Mouse (Mus musculus) cerebellum, adult 8-10 months (tissue): ENCODE data around the gene Cacna2d3.

Experiments used
- DNase-seq: peaks from one replicate; pipeline ENCODE4 v3.0.0; 2022

Cacna2d3 gene

DNA sequence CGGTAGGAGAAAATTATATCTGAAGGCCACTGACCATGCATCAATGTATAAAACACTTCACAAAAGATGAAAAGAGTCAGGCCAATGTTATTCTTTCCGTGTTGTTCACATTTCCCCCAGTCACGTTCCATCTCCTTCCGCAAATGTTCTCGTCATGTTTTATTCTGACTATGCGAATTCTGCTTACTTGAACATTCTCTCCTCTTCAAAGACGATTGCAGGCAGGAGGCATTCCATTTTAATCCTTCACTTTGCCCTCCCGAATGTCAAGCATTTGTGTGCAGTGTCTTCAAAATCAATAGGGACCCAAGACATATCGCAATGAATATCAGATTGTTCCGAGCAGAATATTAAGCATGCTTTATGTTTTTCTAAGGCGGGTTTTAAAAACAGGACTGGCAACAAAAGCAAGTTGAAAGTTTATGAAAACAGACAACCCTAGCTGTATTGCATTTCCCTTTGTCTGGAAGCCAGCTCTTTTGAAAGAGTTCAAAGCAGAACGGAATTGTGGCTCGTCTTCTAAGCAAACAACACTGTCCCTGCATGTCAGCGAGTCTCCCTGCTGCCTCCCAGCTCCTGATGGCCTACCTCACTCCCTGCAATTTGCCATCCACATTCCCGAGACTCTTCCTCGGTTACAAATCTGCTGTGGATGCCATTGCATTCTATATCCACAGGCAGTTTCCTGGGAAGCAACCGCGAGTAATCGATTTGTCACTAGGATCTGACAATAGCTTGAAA, 492.5 kb downstream of the Cacna2d3 start:
- no peak for DNase-seq

DNA sequence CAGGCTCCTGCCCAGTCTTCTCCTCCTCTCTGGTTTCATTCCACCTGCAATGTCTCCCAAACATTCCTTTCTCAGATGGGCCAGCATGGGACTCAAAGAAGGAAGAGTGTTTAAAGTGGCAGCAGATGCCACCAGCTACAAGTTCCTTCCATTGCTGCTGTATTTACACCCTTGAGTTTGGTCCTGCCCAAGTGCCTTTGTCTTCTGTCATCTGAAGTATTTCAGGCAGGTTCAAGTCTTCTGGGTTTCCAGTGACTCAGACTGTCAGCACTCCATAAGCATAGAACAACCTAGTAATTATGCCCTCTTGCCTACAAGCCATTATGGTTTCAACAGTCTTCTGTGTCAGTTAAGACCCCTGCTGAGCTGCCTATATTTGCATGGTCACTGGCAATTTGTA, 493.2 kb downstream of the Cacna2d3 start:
- no peak for DNase-seq

DNA sequence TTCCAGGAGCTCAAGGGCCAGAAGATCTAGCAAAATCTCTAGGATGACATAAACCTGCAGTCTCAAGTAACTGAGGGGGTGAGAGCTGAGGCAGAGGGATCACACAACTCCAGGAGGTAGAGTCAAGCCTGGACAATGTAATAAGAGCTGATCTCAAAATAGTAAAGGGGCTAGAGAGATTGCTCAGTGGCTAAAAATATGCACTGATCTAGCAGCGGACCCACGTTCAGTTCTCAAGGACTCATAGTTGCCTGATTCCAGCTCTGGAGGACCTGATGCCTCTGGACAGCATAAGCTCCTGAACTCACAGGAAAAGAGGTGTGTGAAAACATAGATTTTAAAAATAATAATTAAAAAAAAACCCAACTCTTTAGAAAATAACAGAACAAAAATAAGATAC, 493.7 kb downstream of the Cacna2d3 start:
- no peak for DNase-seq

DNA sequence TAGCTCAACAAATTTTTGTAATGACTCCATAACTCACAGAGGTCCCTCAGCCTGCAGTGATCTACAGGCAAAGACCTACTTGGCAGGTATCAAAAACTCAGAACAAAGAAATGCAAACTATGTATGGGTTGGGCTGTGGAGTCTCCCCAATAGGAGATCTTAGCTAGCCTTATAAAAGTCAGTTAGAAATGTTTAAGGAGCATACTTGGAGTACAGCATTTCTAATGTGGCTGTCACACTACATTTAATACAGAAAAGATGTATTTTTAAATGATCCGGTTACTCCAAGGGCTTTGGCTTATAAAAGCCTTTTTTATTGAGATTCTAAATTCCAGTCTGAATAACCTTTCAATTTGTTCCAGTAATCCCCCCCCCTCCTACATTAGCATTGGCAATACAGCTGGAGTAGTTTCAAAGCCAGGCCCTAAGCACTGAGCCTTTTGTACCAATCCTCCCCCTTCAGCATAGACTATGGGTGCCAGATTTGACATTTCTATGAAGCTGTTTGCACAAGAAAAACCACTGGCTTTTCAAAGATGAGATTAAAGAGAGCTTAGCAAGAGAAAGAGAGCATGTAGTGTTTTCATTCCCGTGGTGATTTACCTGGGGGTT, 495.8 kb downstream of the Cacna2d3 start:
- DNase-seq: no peak

DNA sequence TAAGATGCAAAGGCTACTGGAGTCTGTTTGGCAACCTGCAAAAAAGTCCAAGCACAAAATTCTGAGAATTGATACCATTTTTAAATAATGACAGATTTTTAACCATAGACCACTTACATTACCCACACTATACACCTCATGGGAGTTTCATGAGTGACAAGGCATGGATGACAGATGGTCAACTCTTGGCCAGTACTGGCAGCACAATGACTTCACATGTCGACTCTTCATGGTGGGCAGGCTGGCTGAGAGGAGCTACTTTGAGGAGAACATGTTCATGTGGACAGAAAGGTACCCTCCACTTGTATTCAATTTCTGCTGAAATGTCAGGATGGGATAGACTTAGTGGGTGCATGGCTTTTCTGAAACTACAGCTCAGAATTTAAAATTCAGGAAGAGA, 498.7 kb downstream of the Cacna2d3 start:
- peak; percentile 7 for DNase-seq

DNA sequence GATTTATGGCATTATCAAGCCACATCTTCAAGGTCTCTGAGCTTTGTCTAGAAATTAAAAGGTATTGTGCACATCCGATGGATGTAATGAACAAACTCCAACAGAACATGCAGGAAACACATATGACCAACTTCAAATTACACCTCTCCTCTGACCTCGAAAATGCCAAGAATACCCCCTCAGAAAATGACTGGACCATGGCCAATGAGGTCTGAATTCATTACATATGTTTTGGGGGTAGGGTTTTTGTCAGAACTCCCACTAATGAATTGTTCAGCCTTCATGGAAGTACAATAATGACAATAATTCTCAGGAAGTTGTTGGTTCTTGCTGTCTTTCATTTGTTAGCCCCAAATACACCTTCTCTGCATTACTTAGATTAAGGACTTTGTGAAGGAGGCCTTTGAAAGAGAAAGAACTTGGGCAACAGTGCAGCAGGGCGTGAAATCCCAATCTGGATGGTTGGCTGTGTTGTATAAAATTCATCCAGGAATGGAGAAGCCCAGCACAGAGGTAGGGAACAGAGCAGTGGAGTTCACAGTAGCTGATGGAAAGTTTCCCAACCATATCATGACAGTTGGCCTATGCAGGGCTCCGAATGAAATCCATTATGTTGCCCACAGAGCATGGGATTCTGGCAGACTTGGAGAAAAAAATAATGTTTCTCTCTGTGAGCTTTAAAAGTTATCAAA, 499.3 kb downstream of the Cacna2d3 start:
- peak; percentile 57 for DNase-seq

DNA sequence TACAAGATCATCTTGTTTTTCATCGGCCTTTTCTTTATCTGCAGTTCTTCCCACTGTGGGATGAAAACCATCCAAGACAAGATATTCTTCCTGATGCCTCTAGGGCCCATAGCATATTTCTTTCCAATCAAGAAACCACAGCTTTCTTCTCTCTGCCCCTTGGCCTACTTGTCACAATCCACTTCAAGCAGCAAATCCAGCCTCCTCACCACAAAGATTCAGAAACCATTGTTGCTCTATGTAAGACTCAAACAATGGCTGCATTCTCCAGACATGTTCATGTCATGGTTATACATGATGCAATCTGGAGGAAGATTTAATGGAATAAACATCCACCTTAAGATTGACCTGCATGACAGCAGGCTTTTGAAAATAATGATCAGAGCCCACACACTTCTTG, 505.6 kb downstream of the Cacna2d3 start:
- DNase-seq: no peak

DNA sequence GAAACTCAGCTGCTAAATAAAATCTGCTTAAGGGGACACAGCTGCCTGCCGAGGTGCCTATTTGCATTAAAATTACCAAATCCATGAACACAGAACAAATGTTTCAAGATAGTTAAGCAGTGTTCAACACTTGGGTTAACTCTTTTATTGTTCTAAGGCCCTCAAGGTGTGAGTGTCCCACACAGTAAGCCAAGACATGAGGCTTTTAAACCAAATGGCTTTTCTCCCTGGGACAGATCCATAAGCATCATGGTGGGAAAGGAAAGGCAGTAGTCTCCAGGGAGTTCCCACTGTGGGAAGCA, 516.7 kb downstream of the Cacna2d3 start:
- DNase-seq: no peak

DNA sequence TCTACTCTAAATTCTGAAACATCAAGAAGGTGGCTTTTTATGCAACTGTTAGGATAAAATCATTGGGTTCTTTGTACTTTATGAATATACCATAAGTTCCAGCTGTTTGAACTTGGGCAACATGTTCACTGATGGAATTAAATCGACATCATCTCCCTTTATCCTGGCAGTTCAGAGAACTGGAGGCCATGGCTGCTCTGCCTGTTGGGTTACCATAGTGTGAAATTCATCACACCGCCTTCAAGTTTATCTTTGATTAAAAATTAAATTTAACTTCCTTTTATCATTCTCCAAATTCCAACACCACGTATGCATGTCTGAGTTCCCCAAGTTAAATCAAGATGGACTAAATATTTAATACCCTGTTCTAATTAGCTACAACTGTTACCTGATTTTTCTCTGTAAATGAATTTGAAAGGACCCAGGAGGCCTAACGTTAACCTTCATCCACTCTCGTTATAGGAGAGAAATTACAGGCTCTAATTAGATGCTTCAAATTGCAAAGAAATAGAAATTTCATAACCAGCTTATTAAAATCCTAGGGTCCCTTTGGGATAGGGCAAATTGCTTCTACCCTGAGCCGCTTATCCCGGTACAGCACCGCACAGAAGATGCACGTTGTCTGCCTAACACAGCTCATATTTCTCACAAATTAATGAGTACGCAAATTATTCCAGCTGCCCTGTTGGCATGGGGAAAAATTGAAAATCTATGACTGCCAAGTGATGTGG, 517.3 kb downstream of the Cacna2d3 start:
- DNase-seq: no peak

DNA sequence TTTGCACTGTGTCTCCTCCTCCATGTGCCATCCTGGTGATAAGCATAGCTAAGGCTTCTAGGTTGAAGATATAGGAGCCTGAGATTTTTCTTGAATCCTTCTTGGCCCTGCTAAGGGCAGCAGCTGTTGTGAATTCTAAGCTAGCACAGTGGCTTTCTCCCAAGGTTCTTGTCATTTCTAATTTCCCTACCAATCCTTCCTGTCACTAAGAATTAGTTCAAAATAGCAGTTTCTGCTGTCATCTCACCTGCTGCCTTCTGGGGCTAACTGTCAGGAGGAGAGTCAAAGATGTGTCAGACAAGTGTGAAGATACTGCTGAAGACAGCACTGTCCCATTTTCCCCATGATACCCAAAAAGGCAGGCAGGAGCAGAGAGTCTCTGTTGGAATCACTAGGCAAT, 525.5 kb downstream of the Cacna2d3 start:
- DNase-seq: no peak

DNA sequence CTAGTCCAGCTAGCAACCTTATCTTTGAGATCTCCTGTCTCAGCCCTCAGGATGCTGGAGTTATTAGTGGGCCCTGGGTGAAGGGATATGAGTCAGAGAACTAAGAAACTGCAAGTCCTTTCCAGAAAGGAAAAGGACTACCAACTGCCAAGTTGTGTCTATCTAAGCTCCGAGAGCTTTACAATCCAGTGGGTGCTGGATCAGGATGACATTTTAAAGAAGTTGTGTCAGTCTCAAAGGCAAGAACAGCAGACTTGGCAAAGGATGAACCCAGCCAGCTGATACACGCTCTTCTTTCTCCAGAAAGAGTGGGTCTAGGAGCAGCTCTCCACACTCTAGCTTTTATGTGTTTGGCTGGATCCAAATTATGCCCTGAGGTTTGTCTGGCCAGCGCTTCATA, 530.2 kb downstream of the Cacna2d3 start:
- DNase-seq: no peak

DNA sequence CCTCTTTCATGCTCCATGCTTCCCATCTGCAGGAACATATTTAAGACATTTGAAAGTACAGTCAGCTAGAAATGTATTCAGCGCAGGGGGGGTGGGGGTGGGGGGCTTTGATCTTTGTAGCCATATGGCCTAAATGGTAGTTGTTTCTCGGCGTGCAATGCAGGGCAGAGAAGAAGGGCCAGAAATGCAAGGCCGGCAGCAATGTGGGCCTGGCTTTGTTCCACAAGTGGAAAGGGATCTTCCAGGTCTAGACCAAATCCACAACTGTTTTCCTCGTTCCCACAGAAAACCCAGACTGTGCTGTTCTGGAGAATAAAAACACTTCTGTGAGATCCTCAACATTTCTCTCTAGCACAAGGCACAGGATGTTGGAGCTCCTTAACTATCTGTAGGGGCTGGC, 537.9 kb downstream of the Cacna2d3 start:
- DNase-seq: no peak

DNA sequence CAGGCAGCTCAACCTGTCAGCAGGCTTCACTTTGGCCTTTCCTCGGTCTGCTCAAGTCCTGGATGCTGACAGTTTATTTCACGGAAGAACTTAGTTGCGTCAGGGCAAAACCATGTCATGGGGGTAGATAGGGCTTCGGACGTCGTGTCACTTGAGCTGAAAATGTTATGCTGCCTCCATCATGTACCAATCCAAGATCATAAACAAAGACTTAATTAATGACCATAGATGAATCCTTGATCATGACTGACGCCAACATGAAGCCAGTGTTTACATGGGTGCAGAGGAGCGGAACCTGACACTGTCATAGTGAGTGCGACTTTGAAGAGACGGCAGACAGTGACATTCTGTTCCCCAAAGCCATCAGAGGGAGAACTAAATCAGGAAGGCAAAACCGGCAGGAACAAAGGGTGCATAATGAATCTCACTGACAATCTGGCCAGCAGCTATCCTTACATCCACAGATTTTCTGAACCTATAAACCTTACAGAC, 542.2 kb downstream of the Cacna2d3 start:
- no peak for DNase-seq

DNA sequence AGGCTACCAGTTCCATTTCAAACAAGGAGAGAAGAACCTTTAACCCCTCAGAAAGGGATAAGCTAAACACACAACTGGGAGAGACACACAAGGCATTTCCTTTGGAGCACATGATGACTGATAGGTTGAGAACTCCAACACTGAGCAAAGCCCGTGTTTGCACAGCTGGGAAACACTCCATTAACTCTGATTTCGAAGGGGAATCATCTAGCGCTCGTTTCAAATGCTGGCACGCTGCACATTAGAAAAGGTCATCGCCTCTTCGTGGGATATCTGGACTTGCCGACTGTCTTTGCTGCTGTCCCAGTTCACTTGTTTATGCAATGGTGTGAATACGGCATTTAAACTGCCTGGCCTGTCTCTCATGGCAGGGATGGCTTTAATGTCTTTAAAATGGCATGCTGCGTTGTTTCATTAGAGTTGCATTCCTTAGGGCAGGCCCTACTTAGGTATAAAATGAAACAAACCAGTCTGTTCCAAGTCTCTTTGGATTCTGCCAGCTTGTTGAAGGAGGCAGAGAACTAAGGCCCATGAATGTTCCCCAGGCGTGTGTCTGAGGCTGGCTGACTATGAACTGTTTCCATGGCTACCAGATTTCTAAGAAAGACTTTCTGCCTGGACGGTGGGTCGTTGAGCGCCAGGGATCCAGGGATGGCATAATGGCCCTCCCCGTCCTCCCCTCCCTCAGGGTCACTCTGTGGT, 542.8 kb downstream of the Cacna2d3 start:
- DNase-seq: no peak

DNA sequence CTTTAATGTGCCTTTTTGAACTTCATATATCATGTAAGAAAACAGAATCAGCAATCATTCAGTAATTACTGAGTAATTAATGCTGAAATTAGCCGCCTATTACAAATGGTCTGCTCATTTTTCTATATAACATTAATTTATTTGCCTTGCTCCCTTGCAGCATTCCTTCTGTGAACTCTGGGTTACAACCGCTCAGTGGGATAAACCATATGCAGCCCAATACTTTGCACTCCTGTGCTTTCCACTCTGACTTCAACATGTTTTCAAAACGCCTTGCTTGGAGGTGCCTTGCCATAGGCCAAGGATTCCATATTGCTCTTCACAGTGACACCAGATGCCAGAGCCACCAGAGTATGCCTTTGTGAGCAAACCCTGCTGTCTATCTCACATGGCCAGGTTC, 546.9 kb downstream of the Cacna2d3 start:
- no peak for DNase-seq

DNA sequence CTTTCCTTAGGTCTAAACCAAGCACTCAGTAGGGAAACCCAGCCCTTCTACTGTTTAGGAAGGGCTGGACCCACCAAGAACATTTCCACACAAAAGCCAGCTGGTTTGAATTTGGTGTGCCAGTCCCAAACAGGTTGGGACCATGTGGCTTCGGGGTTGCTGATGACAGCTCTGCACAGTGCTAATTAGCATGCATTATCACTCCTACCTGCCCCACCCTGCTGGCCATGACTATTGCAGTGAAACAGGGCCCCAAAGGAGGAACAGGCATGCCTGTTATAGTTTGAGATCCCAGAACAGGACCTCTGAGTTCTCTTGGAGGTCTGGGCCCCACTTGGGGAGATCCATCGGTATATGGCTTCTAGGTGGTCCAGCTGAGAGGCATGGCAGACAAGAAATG, 549.5 kb downstream of the Cacna2d3 start:
- no peak for DNase-seq

DNA sequence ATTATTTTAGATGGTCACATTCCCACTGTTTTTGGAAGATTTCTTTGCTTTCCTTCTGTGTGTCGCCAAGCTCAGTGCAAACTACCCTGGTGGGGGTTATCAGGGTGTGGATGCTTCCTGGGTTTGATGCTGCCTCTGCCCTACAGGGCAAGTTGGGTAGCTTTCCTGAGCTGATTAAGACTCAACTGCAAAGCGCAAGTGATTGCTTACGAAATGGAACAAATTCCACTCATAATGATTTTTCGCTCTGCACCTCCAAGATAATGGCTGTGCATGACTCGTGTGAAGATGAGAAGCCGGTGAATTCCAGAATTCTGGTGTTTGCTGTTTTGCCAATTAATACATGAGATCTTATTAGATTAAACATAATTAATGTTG, 557.0 kb downstream of the Cacna2d3 start:
- DNase-seq: no peak

DNA sequence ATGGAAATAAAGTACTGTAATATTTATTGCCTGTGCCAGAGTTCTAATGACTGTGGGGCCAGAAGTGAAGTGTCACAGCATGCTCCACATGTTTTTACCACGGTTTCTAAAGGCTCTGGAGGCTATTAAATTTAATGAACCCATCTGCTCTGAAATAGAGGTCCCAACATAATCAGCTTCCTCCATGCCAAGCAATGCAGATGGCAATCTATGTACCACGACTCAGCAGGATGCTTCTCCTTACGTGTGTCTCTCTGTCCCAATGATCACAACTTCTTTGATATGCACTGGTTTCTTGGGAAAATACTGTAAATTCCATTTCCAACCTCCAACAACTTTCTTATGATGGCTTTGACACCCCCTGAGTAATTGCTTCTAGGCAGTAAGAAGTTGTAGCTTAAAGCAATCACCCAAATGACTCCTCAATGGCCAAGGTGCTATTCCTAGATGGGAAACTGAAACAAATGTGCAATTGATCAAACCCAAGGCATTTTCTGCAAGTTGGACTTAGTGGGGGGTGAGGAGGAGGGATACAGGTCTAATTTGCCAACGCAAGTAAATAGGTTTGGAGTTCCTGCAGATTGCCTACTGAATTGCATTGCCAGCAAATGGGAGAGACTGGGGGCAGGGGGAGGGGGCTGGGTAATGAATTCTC, 557.5 kb downstream of the Cacna2d3 start:
- DNase-seq: no peak

DNA sequence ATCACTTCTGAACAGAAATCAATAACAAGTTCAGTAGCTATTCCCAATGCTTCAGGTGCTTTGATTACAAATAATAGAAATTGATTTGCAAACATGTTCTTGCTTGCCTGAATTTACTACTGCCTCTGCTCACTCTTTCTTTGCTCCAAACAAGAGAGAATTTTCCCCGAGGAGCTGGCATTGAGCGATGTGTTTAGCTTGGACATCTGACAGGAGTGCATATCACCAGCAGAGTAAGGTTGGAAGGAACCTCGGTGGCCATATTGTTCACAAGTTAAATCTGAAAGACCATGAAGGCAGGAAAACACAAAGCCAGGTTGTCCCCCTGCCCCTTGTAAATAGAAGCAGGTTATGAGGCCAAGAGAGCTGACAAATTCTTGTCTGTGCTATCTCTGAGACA, 561.9 kb downstream of the Cacna2d3 start:
- DNase-seq: no peak

DNA sequence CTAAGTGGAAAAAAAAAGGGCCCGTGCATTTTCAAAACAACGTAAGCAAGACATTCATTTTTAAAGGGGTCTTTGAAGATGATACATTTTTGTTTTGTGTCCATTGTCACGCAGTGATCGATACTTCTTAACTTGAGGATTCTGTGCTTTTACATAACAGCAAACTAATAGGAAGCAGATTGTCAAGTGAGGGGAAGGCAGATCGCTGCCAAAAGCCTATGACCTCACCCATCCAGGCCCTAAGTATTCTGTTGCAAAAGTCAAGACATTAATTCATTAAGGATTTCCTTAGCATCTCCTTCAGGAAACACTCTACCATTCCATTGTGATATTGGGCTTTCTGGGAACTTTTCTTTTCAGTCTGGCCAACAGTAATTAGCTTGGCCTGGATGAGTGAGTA, 564.6 kb downstream of the Cacna2d3 start:
- no peak for DNase-seq

DNA sequence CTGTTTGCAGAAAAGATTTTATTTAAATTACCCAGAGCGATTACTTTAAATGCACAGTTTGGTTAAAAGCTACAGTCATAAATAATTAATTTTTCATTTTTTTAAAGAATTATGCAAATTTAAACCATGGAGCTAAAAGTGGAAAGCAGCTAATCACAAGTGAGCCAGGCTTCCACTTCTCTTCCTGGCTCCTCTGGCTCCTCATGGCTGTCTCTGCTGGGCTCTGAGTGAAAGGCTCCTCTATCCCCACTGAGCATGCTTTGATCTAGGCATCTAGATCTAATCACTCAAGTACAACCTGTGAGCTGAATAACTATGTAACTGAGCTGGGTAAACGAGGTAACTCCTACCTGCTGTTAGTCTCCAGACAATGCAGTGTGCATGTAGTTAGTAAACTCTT, 577.5 kb downstream of the Cacna2d3 start:
- no peak for DNase-seq

DNA sequence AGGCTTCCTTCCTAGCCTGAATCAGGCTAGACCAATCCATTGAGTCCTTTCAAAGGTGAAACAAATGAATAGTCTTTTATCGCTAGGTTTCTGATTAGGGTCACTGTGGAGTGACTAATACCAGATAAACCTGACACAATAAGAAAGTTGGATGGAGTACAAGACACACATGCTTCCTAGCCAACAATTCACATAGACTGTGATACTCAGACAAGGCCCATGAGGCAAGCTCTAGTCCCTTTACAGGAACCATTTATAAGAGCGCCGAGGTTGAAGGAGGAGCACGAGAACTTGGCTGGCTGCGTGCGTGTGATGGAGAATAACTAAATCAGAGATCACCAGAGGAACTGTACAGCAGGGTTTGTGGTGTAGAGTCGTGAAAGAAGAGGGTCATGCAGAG, 584.0 kb downstream of the Cacna2d3 start:
- no peak for DNase-seq
